Mouse (Mus musculus) embryonic facial prominence, embryonic 15.5 days (tissue): ENCODE data around the gene Acnat1. TPM values are rescaled to one million over a fixed set of nuclear protein-coding genes. Genes with fewer than 3 reads are reported as not detected.
"Not testable (repeated sequence)": the region's sequence is repeated elsewhere in the genome, so short reads cannot be mapped to it uniquely, and the experiment has no call there.

Source experiments
- ATAC-seq: fragments of 200-750 bp; cut with Nextera tagmentation; 2 replicates; pipeline ENCODE4 v1.8.0; 2017; ENCODE audit warnings: low read depth, moderate TSS enrichment; ENCODE audit not compliant: insufficient number of reproducible peaks, low FRiP score, low TSS enrichment
- H3K27ac ChIP-seq: fragments of 300-500 bp; sonication (generic); replicated peaks from 2 replicates; pipeline ENCODE4 v1.5.1; 2015; ENCODE audit warnings: mild to moderate bottlenecking, inconsistent platforms
- H3K27me3 ChIP-seq: fragments of 300-500 bp; sonication (generic); 2 replicates; pipeline ENCODE4 v1.6.1; 2015; ENCODE audit warnings: inconsistent platforms
- H3K36me3 ChIP-seq: fragments of 300-500 bp; sonication (generic); 2 replicates; pipeline ENCODE4 v1.6.1; 2015; ENCODE audit warnings: mild to moderate bottlenecking, inconsistent platforms
- H3K4me1 ChIP-seq: fragments of 300-500 bp; sonication (generic); 2 replicates; pipeline ENCODE4 v1.6.1; 2015; ENCODE audit warnings: inconsistent platforms
- H3K4me2 ChIP-seq: fragments of 300-500 bp; sonication (generic); replicated peaks from 2 replicates; pipeline ENCODE4 v1.6.1; 2015; ENCODE audit warnings: mild to moderate bottlenecking, inconsistent platforms
- H3K4me3 ChIP-seq: fragments of 300-500 bp; sonication (generic); replicated peaks from 2 replicates; pipeline ENCODE4 v1.5.1; 2015; ENCODE audit warnings: mild to moderate bottlenecking, inconsistent platforms
- H3K9ac ChIP-seq: fragments of 300-500 bp; sonication (generic); 2 replicates; pipeline ENCODE4 v1.6.1; 2015; ENCODE audit warnings: inconsistent platforms
- H3K9me3 ChIP-seq: fragments of 300-500 bp; sonication (generic); replicated peaks from 2 replicates; pipeline ENCODE4 v1.6.1; 2016; ENCODE audit warnings: inconsistent platforms
- WGBS: fragments of 180-500 bp; shearing (Covaris S2); methylation state at CpG from one replicate; pipeline ENCODE4 v1.1.7; 2015; 5-methylcytosine and 5-hydroxymethylcytosine counted together
- polyA plus RNA-seq: library from polyadenylated mRNA; unstranded; fragments of >200 nt; fragmentation: Nextera tagmentation; extraction: Ambion mirVana; gene quantifications from 2 replicates; pipeline ENCODE4 v1.2.1, GENCODE M21; 2015

The Acnat1 gene
- polyA plus RNA-seq, 1 experiment from 2014 or later = 0.15 TPM

- 71% methylated on average over 1 of the region's 1 CpGs for WGBS
- ATAC-seq = no peak
- H3K27ac ChIP-seq = no peak overlapping the region
These were observed 21.7 kb downstream of the Acnat1 start for GRCm38 (mm10) chr4:49451848-49452551.

GRCm38 (mm10) chr4:49451133-49451847, 22.4 kb downstream of the Acnat1 start:
- H3K4me1 ChIP-seq, H3K4me2 ChIP-seq, H3K9me3 ChIP-seq, ATAC-seq, H3K27me3 ChIP-seq, H3K27ac ChIP-seq, H3K9ac ChIP-seq, H3K4me3 ChIP-seq, H3K36me3 ChIP-seq: not testable (repeated sequence)
- WGBS = 74% methylated on average over 1 of the region's 1 CpGs

More at GRCm38 (mm10) chr4:49451848-49452551, 21.7 kb downstream of the Acnat1 start:
- Histone ChIP-seq H3K27me3 (no peaks in the 10 kb centered on the region), H3K9ac (no peak overlapping the region), H3K4me1 (no peaks in the 10 kb centered on the region), H3K9me3 (no peaks in the 10 kb centered on the region), H3K36me3 (no peaks in the 10 kb centered on the region), H3K4me3 (no peak overlapping the region), H3K4me2 (no peak overlapping the region)

GRCm38 (mm10) chr4:49436968-49437367, 36.7 kb downstream of the Acnat1 start:
- H3K9ac ChIP-seq, H3K27me3 ChIP-seq, H3K36me3 ChIP-seq, H3K4me1 ChIP-seq, H3K4me3 ChIP-seq, H3K9me3 ChIP-seq, ATAC-seq, H3K4me2 ChIP-seq, H3K27ac ChIP-seq: not testable (repeated sequence)
- WGBS = 92% methylated on average over 3 of the region's 3 CpGs

GRCm38 (mm10) chr4:49410151-49410550, 63.6 kb downstream of the Acnat1 start:
- not testable (repeated sequence) for H3K27ac ChIP-seq, H3K4me3 ChIP-seq, H3K4me2 ChIP-seq, H3K4me1 ChIP-seq, H3K9me3 ChIP-seq, H3K9ac ChIP-seq, ATAC-seq, H3K27me3 ChIP-seq, H3K36me3 ChIP-seq
- 73% methylated on average over 2 of the region's 2 CpGs for WGBS

GRCm38 (mm10) chr4:49407957-49408356, 65.8 kb downstream of the Acnat1 start, which contains the start of gene Acnat2:
Gene Acnat2 (minus strand): TSS chr4:49408151.
- 79% methylated on average over 5 of the region's 5 CpGs for WGBS
- not testable (repeated sequence) for H3K36me3 ChIP-seq, H3K27ac ChIP-seq, H3K4me3 ChIP-seq, H3K27me3 ChIP-seq, H3K9me3 ChIP-seq, ATAC-seq, H3K4me1 ChIP-seq, H3K4me2 ChIP-seq, H3K9ac ChIP-seq

Other genes starting within 250 kb of the Acnat1 start
- gene Acnat2, start 65.8 kb downstream of the Acnat1 start, polyA plus RNA-seq = not detected in 2 replicates
- 0.22 TPM in 1 of 2 replicates, not detected in the other for gene Baat, start 32.6 kb upstream of the Acnat1 start, polyA plus RNA-seq
- 66.4 and 68.9 TPM in 2 replicates for gene Mrpl50, start 47.2 kb upstream of the Acnat1 start, polyA plus RNA-seq
- 7.5 TPM in 2 replicates for gene Zfp189, start 47.3 kb upstream of the Acnat1 start, polyA plus RNA-seq
- gene Aldob, start 75.6 kb upstream of the Acnat1 start, polyA plus RNA-seq = 0.08 and 0.23 TPM in 2 replicates
- gene Tmem246, start 124.0 kb upstream of the Acnat1 start, polyA plus RNA-seq = 35.7 and 39.3 TPM in 2 replicates
- 37.7 and 43.1 TPM in 2 replicates for gene Rnf20, start 158.1 kb upstream of the Acnat1 start, polyA plus RNA-seq
- 0.05 and 0.07 TPM in 2 replicates for gene Ppp3r2, start 208.1 kb upstream of the Acnat1 start, polyA plus RNA-seq